Mouse (Mus musculus): ENCODE data around the gene Iqck. TPM values are rescaled to one million over a fixed set of nuclear protein-coding genes. Genes with fewer than 3 reads are reported as not detected.

Iqck gene
- total and polyA plus RNA-seq, 3 experiments, result 0.39 to 0.68 (median 0.62) TPM

DNA sequence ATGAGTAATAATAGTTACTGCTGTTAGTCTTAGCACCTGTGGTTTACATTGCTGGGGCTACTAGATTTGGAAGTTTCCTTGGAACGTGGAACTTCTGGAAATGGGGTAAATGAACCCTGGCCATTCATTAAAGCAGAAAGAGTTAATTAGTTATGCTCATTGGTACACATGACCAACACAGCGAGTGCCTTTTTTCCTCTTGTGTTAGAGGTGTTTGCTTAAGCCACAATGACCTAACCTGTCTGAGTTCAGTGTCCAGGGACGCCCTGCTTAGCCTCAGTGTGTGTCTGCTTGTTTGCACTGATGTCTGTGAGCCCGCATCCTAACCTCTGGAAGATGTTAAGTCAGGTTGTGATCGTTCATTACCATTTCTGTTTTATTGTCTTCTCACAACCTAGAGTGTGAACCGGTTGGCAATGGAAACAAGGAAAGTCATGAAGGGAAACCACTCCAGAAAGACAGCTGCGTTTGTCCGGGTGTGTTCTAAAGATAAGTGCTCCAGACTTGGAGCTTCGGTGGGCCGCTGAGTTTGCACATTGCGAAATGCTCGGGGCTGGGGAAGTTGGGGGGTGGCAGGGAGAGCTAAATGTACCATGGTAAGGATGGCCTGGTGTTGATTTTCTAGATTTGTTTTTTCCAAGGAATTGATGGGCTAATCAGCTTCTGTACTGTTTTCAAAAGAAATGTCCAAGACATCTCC, 44.0 kb upstream of the Iqck start:
- Histone ChIP-seq H3K4me3 (replicated peaks in 1 of 3; ENCODE audit: low read depth in 2 of 3, low read length in 2 of 3, poor library complexity in 1 of 3) (no peak overlapping the region), H3K36me3 (replicated peaks in 1 of 2; ENCODE audit: control insufficient read depth in 1 of 2, insufficient read depth in 1 of 2, low read length in 1 of 2) (peaks cover 45 to 83% of the 10 kb centered on the region in 2 experiments), H3K4me1 (ENCODE audit: control insufficient read depth in 1 of 2, insufficient read depth in 2 of 2) (no peaks in the 10 kb centered on the region), H3K4me2 (ENCODE audit: insufficient read depth, low read depth, poor library complexity, severe bottlenecking) (no peak overlapping the region), H3K27ac (ENCODE audit: insufficient read depth, low read depth) (no peak overlapping the region), H3K27me3 (replicated peaks) (no peaks in the 10 kb centered on the region), H3K9me3 (replicated peaks; ENCODE audit: low read length) (no peaks in the 10 kb centered on the region), H3K9ac (ENCODE audit: insufficient read depth, low read depth) (no peak overlapping the region), H3K79me2 (replicated peaks; ENCODE audit: control insufficient read depth, extremely low read depth, insufficient read depth, poor library complexity, severe bottlenecking) (no peaks in the 10 kb centered on the region)
- no peak for TF ChIP-seq E2F4 (IDR thresholded peaks at IDR 0.05; ENCODE audit: insufficient replicate concordance, low read depth, low read length)
- no peak for DNase-seq (ENCODE audit: extremely low read depth)
- in situ Hi-C loops (cut with MboI; ENCODE audit: low pct_ligation_motif_present, low pct_unique_long_range_greater_than_20kb, low sequenced_read_pairs), result no loop called here
- dilution Hi-C loops (cut with MboI; ENCODE audit: extremely low pct_ligation_motif_present, extremely low pct_unique_long_range_greater_than_20kb, low sequenced_read_pairs), result no loop called here

DNA sequence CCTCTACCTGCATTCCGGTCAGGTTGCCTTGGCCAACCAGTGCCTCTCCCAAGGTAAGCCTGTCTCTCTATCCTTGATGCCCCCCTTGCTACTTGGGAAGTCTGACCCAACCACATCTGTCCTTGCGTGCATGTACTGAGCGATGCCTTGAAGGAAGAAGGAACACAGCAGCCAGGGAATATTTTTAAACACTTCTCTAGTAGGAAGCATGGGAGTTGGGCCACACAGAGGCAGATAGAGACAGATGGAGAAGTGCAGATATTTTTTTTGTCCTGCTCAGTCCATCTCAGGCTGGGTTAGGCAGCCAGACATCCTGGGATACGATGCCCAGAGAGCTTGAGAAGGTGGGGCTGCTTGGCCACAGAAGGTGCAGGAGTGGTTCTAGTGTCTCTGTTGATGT, 42.0 kb upstream of the Iqck start:
- DNase-seq (ENCODE audit: extremely low read depth), result no peak
- Histone ChIP-seq H3K4me1 (ENCODE audit: control insufficient read depth in 1 of 2, insufficient read depth in 2 of 2) (no peaks in the 10 kb centered on the region), H3K27ac (ENCODE audit: insufficient read depth, low read depth) (no peak overlapping the region), H3K9me3 (replicated peaks; ENCODE audit: low read length) (no peaks in the 10 kb centered on the region), H3K27me3 (replicated peaks) (no peaks in the 10 kb centered on the region), H3K36me3 (replicated peaks in 1 of 2; ENCODE audit: control insufficient read depth in 1 of 2, insufficient read depth in 1 of 2, low read length in 1 of 2) (peaks cover 57 to 85% of the 10 kb centered on the region in 2 experiments), H3K9ac (ENCODE audit: insufficient read depth, low read depth) (no peak overlapping the region), H3K79me2 (replicated peaks; ENCODE audit: control insufficient read depth, extremely low read depth, insufficient read depth, poor library complexity, severe bottlenecking) (no peaks in the 10 kb centered on the region), H3K4me3 (replicated peaks in 1 of 3; ENCODE audit: low read depth in 2 of 3, low read length in 2 of 3, poor library complexity in 1 of 3) (no peak overlapping the region), H3K4me2 (ENCODE audit: insufficient read depth, low read depth, poor library complexity, severe bottlenecking) (no peak overlapping the region)
- in situ Hi-C loops (cut with MboI; ENCODE audit: low pct_ligation_motif_present, low pct_unique_long_range_greater_than_20kb, low sequenced_read_pairs), result no loop called here
- no peak for TF ChIP-seq MEF2A (IDR thresholded peaks at IDR 0.05; ENCODE audit: borderline replicate concordance, low read depth, low read length)
- TF ChIP-seq MXI1 (IDR thresholded peaks at IDR 0.05; ENCODE audit: low read depth, low read length), result no peak
- TF ChIP-seq CTCF (conservative IDR thresholded peaks at IDR 0.05 in 1 of 2, IDR thresholded peaks at IDR 0.05 in 1 of 2; ENCODE audit: low read depth in 2 of 2, low read length in 2 of 2), result no peak
- TF ChIP-seq ETS1 (conservative IDR thresholded peaks at IDR 0.05; ENCODE audit: low read depth, low read length), result no peak
- TF ChIP-seq ZMIZ1 (IDR thresholded peaks at IDR 0.05; ENCODE audit: low read depth, low read length), result no peak
- no peak for TF ChIP-seq SMC3 (IDR thresholded peaks at IDR 0.05; ENCODE audit: low read depth, low read length)
- no peak for TF ChIP-seq GABPA (IDR thresholded peaks at IDR 0.05; ENCODE audit: insufficient replicate concordance, low read depth, low read length)
- no peak for TF ChIP-seq POLR2AphosphoS2 (IDR thresholded peaks at IDR 0.05; ENCODE audit: low read depth, low read length)
- TF ChIP-seq RCOR1 (conservative IDR thresholded peaks at IDR 0.05; ENCODE audit: low read depth, low read length), result no peak
- TF ChIP-seq CHD1 (IDR thresholded peaks at IDR 0.05; ENCODE audit: low read depth, low read length), result no peak
- TF ChIP-seq ZC3H11A (IDR thresholded peaks at IDR 0.05; ENCODE audit: low read depth, low read length), result no peak
- no peak for TF ChIP-seq NRF1 (IDR thresholded peaks at IDR 0.05; ENCODE audit: low read depth, low read length)
- no peak for TF ChIP-seq E2F4 (IDR thresholded peaks at IDR 0.05; ENCODE audit: insufficient replicate concordance, low read depth, low read length)
- no peak for TF ChIP-seq BHLHE40 (IDR thresholded peaks at IDR 0.05; ENCODE audit: low read depth, low read length)
- dilution Hi-C loops (cut with MboI; ENCODE audit: extremely low pct_ligation_motif_present, extremely low pct_unique_long_range_greater_than_20kb, low sequenced_read_pairs), result no loop called here
